Mouse (Mus musculus): ENCODE results near the gene Mllt10. TPM values are rescaled to one million over a fixed set of nuclear protein-coding genes. Genes with fewer than 3 reads are reported as not detected.

The Mllt10 gene
- 13.2 and 21.6 TPM in 2 replicates for polyA plus RNA-seq (2012; ENCODE audit: low replicate concordance)

DNA sequence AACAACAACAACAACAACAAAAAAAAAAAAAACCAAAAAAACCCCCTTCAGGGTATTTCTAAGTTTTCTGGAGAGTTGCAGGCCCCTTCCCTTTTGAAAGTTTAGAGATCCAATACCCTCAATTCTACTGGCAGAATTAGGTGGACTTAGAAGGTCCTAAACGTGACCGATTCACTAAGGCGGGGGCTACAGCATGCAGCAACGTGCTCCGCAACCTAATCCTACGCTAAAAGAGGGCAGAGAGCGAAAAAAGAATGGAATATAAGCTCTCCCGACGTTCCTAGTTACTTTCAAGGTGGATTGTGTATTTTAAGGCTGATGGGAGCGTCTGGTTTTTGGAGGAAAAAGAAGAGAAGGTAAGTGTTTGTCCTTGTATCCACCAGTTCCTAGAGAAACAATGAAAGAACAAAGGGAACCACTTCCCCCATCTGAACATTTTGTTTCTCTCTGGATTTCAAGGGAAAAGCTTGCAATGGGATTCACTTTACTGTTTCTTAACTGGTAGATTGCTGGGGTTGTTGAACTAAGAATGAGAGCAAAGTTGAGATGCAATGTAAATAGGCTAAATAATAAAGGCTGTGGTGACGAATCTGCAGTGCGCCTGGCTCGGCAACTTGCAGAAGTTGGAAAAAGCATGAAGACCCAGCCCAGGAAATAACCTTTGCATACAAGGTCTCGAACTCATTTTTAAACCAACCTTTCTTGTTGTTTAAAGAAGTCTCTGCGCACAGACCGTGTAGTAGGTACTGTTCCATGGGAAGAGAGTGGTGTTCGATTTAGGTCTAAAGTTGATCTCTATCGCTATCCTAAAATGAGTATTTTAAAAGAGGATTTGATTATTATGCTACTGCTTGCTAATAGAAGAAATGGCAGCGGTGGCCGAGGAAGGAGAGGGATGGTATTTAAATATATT, at the start of gene Mllt10:
Gene Mllt10 (plus strand): TSS at position 222 of the 913 bp plus-strand sequence.

DNA sequence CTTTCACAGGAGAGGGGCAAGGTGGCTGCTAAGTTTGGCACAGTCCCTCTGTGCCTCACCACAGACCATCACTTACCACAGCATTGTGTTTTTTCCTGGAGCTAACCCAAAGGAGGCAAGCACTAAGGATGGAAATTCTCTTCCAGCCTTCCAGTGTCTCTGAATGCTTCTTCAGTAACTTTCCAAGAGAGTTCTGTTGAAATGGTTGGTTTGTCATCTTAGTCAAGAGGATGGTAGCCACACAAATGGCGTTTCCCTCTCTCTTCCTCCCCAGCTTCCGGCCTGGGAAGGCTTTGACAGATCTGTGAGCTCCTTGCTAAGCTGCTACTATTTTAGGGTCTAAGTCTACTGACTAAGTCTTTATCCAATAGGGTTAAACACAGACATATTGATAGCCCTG, 17.5 kb upstream of the Mllt10 start, which contains the start of gene A930004D18Rik:
Gene A930004D18Rik (minus strand): TSS at position 247 of the 400 bp plus-strand sequence.

DNA sequence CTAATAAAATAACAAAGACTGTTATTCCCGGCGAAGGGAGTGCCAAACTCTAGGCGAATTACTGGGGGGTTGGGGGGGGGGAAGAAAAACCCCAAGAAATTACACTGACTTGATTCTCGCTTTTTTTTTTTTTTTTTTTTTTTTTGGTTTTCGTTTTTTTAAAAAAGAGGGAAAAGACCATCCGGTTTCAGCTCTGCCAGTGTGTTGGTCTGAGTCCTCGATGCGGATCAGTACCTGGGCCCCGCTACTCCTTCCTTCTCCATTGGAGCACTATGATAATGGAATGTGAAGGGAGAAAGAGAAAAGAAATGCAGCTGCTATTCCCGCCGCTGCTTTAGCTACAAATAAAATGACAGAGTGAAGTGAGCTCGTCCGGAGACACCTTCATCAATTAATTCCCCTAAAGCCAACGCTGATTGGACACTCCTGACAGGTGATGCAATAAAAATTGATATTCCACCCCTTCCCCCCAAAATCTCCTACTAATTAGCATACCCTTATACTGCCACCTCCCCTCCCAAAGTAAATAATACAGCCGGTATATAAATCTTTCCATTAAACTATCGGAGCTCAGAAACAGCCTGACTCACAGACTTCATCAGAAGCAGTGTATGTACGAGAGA, 6.5 kb upstream of the Mllt10 start, which contains the start of gene Skida1:
Gene Skida1 (minus strand): TSS at position 599 of the 623 bp plus-strand sequence.

Other genes starting within 250 kb of the Mllt10 start
- not detected in 2 replicates for gene H2al2a, start 58.3 kb upstream of the Mllt10 start, polyA plus RNA-seq (2012; ENCODE audit: low replicate concordance)
- gene A930004D18Rik, start 17.5 kb upstream of the Mllt10 start, polyA plus RNA-seq (2012; ENCODE audit: low replicate concordance), result 0.08 TPM in 2 replicates
- gene Skida1, start 6.2 kb upstream of the Mllt10 start, polyA plus RNA-seq (2012; ENCODE audit: low replicate concordance), result 0.31 and 0.90 TPM in 2 replicates